Mouse (Mus musculus) limb, embryonic 10.5 days (tissue): ENCODE data around the gene Magee1. TPM values are rescaled to one million over a fixed set of nuclear protein-coding genes. Genes with fewer than 3 reads are reported as not detected.
"Not testable (repeated sequence)": the region's sequence is repeated elsewhere in the genome, so short reads cannot be mapped to it uniquely, and the experiment has no call there.

Source experiments
- DNase-seq: peaks from one replicate; pipeline ENCODE4 v3.0.0-alpha.2; 2017; ENCODE audit warnings: low spot score
- H3K27ac ChIP-seq: fragments of 300-500 bp; sonication (generic); 2 replicates; pipeline ENCODE4 v1.5.1; 2016; ENCODE audit warnings: mild to moderate bottlenecking
- H3K27me3 ChIP-seq: fragments of 300-500 bp; sonication (generic); 2 replicates; pipeline ENCODE4 v1.6.1; 2016; ENCODE audit warnings: low read depth, mild to moderate bottlenecking; ENCODE audit not compliant: poor library complexity, severe bottlenecking
- H3K36me3 ChIP-seq: fragments of 300-500 bp; sonication (generic); 2 replicates; pipeline ENCODE4 v1.6.1; 2016; ENCODE audit warnings: mild to moderate bottlenecking, moderate library complexity
- H3K4me1 ChIP-seq: fragments of 300-500 bp; sonication (generic); 2 replicates; pipeline ENCODE4 v1.6.1; 2016
- H3K4me3 ChIP-seq: fragments of 300-500 bp; sonication (generic); 2 replicates; pipeline ENCODE4 v1.5.1; 2016; ENCODE audit warnings: mild to moderate bottlenecking, moderate library complexity
- H3K9me3 ChIP-seq: fragments of 300-500 bp; sonication (generic); replicated peaks from 2 replicates; pipeline ENCODE4 v1.6.1; 2016; ENCODE audit warnings: mild to moderate bottlenecking
- WGBS: fragments of 180-500 bp; shearing (Covaris S2); methylation state at CpG from one replicate; pipeline ENCODE4 v1.1.7; 2016; 5-methylcytosine and 5-hydroxymethylcytosine counted together
- polyA plus RNA-seq: library from polyadenylated mRNA; unstranded; fragments of >200 nt; fragmentation: Nextera tagmentation; extraction: Ambion mirVana; gene quantifications from 2 replicates; pipeline ENCODE4 v1.2.1, GENCODE M21; 2016

Gene Magee1
- 13.3 and 19.2 TPM in 2 replicates for polyA plus RNA-seq

GRCm38 (mm10) chrX:105120275-105121226 is at the start of gene Magee1:
Magee1 (plus strand) TSS chrX:105120378.
- H3K9me3 ChIP-seq: no peaks in the 10 kb centered on the region
- WGBS: 11% methylated on average over 60 of the region's 65 CpGs
- H3K4me3 ChIP-seq: peak within 1 kb of the TSS; percentile 62
- DNase-seq: peak; percentile 71
- H3K4me1 ChIP-seq: no peaks in the 10 kb centered on the region
- peak within 1 kb of the TSS; percentile 62; the same call in 1 of the 2 replicates for H3K27ac ChIP-seq
- H3K36me3 ChIP-seq: 0 out of 2 replicates have a peak, but pooled peaks cover 6% of the 10 kb centered on the region
- peaks cover 73% of the 10 kb centered on the region for H3K27me3 ChIP-seq

- peak; percentile 30 for DNase-seq
- Histone ChIP-seq H3K36me3 (peaks cover 29% of the 10 kb centered on the region), H3K4me1 (peaks cover 4% of the 10 kb centered on the region; the same call in 1 of the 2 replicates), H3K4me3 (peak overlapping the region; percentile 62), H3K9me3 (no peaks in the 10 kb centered on the region), H3K27ac (peak overlapping the region; percentile 72), H3K27me3 (no peaks in the 10 kb centered on the region)
- 1% methylated on average over 12 of the region's 12 CpGs for WGBS
Measured at GRCm38 (mm10) chrX:105079151-105079550, 41.0 kb upstream of the Magee1 start.

GRCm38 (mm10) chrX:105079615-105080092 is 40.5 kb upstream of the Magee1 start, which contains the start of gene Pbdc1:
Pbdc1 (plus strand) TSS chrX:105079756.
- peak; percentile 91 for DNase-seq
- 3% methylated on average over 35 of the region's 35 CpGs for WGBS
- Histone ChIP-seq H3K27ac (peak within 1 kb of the TSS; percentile 79), H3K4me1 (peaks cover 4% of the 10 kb centered on the region; the same call in 1 of the 2 replicates), H3K36me3 (peaks cover 33% of the 10 kb centered on the region), H3K27me3 (no peaks in the 10 kb centered on the region), H3K4me3 (peak within 1 kb of the TSS; percentile 62), H3K9me3 (no peaks in the 10 kb centered on the region)

- H3K9me3 ChIP-seq: no peaks in the 10 kb centered on the region
- WGBS: 5% methylated on average over 8 of the region's 8 CpGs
- DNase-seq: no peak
- peak overlapping the region; percentile 62 for H3K4me3 ChIP-seq
- 0 out of 2 replicates have a peak, but pooled peaks cover under 1% of the 10 kb centered on the region for H3K27me3 ChIP-seq
- peak overlapping the region; percentile 79; the same call in 1 of the 2 replicates for H3K27ac ChIP-seq
- H3K4me1 ChIP-seq: peaks cover 4% of the 10 kb centered on the region; the same call in 1 of the 2 replicates
- peaks cover 38% of the 10 kb centered on the region for H3K36me3 ChIP-seq
Measured at GRCm38 (mm10) chrX:105080096-105080495, 40.1 kb upstream of the Magee1 start.

GRCm38 (mm10) chrX:105083013-105083412 is 37.2 kb upstream of the Magee1 start:
- DNase-seq, H3K4me3 ChIP-seq, H3K9me3 ChIP-seq, H3K27ac ChIP-seq, H3K4me1 ChIP-seq: not testable (repeated sequence)
- Histone ChIP-seq H3K27me3 (peaks cover 14% of the 10 kb centered on the region), H3K36me3 (peaks cover 56% of the 10 kb centered on the region)
- WGBS: 94% methylated on average over 7 of the region's 7 CpGs

GRCm38 (mm10) chrX:105104175-105104574 is 16.0 kb upstream of the Magee1 start:
- peaks cover 21% of the 10 kb centered on the region; the same call in 1 of the 2 replicates for H3K27me3 ChIP-seq
- H3K36me3 ChIP-seq: peaks cover 8% of the 10 kb centered on the region
- H3K27ac ChIP-seq: no peak overlapping the region
- H3K4me1 ChIP-seq: no peaks in the 10 kb centered on the region
- DNase-seq: no peak
- H3K9me3 ChIP-seq: no peaks in the 10 kb centered on the region
- WGBS: 51% methylated on average over 5 of the region's 5 CpGs
- H3K4me3 ChIP-seq: no peak overlapping the region

GRCm38 (mm10) chrX:105114994-105115393 is 5.2 kb upstream of the Magee1 start:
- H3K27me3 ChIP-seq: peaks cover 31% of the 10 kb centered on the region
- H3K27ac ChIP-seq: no peak overlapping the region
- no peaks in the 10 kb centered on the region for H3K9me3 ChIP-seq
- H3K4me1 ChIP-seq: no peaks in the 10 kb centered on the region
- no peak overlapping the region for H3K4me3 ChIP-seq
- 88% methylated on average over 2 of the region's 2 CpGs for WGBS
- no peaks in the 10 kb centered on the region for H3K36me3 ChIP-seq
- DNase-seq: no peak

GRCm38 (mm10) chrX:105121227-105121865 is 1.2 kb downstream of the Magee1 start:
- H3K9me3 ChIP-seq: no peaks in the 10 kb centered on the region
- 10% methylated on average over 36 of the region's 38 CpGs for WGBS
- DNase-seq: peak; percentile 65

GRCm38 (mm10) chrX:105124903-105125302 is 4.7 kb downstream of the Magee1 start:
- no peak overlapping the region for H3K27ac ChIP-seq
- 0 out of 2 replicates have a peak, but pooled peaks cover 6% of the 10 kb centered on the region for H3K36me3 ChIP-seq
- no peak overlapping the region for H3K4me3 ChIP-seq
- no peaks in the 10 kb centered on the region for H3K4me1 ChIP-seq
- no peaks in the 10 kb centered on the region for H3K9me3 ChIP-seq
- peak; percentile 33 for DNase-seq
- peaks cover 72% of the 10 kb centered on the region for H3K27me3 ChIP-seq
- 18% methylated on average over 2 of the region's 3 CpGs for WGBS

More at GRCm38 (mm10) chrX:105121227-105121865, 1.2 kb downstream of the Magee1 start:
- peaks cover 81% of the 10 kb centered on the region for H3K27me3 ChIP-seq
- H3K4me1 ChIP-seq: no peaks in the 10 kb centered on the region
- peak overlapping the region; percentile 62 for H3K4me3 ChIP-seq
- 0 out of 2 replicates have a peak, but pooled peaks cover 6% of the 10 kb centered on the region for H3K36me3 ChIP-seq
- H3K27ac ChIP-seq: peak overlapping the region; percentile 62; the same call in 1 of the 2 replicates

- Histone ChIP-seq H3K36me3 (no peaks in the 10 kb centered on the region), H3K4me1 (no peaks in the 10 kb centered on the region), H3K9me3 (no peaks in the 10 kb centered on the region), H3K27ac (0 out of 2 replicates have a peak overlapping the region, but pooled peaks have one; percentile 25), H3K27me3 (peaks cover 82% of the 10 kb centered on the region), H3K4me3 (peak overlapping the region; percentile 30)
- DNase-seq: peak; percentile 29
- WGBS: 48% methylated on average over 22 of the region's 26 CpGs
Measured at GRCm38 (mm10) chrX:105151872-105152461, 31.8 kb downstream of the Magee1 start.

GRCm38 (mm10) chrX:105165007-105165406 is 44.8 kb downstream of the Magee1 start:
- not testable (repeated sequence) for H3K36me3 ChIP-seq, H3K9me3 ChIP-seq, DNase-seq, H3K27ac ChIP-seq, H3K4me3 ChIP-seq, H3K4me1 ChIP-seq
- H3K27me3 ChIP-seq: peaks cover 76% of the 10 kb centered on the region
- 75% methylated on average over 5 of the region's 6 CpGs for WGBS

- peaks cover 64% of the 10 kb centered on the region for H3K27me3 ChIP-seq
- DNase-seq: no peak
- no peaks in the 10 kb centered on the region for H3K4me1 ChIP-seq
Measured at GRCm38 (mm10) chrX:105167217-105167616, 47.0 kb downstream of the Magee1 start.

More at GRCm38 (mm10) chrX:105167217-105167616, 47.0 kb downstream of the Magee1 start:
- Histone ChIP-seq H3K9me3 (no peaks in the 10 kb centered on the region), H3K36me3 (no peaks in the 10 kb centered on the region), H3K27ac (no peak overlapping the region), H3K4me3 (no peak overlapping the region)
- WGBS: 73% methylated on average over 2 of the region's 2 CpGs
